Mouse (Mus musculus): ENCODE results near the gene Prmt1. TPM values are rescaled to one million over a fixed set of nuclear protein-coding genes. Genes with fewer than 3 reads are reported as not detected.
"Not testable (repeated sequence)": the region's sequence is repeated elsewhere in the genome, so short reads cannot be mapped to it uniquely, and the experiment has no call there.

Prmt1 gene
- polyA plus RNA-seq, 1 experiment from 2014 or later, result 98.6 TPM

DNA sequence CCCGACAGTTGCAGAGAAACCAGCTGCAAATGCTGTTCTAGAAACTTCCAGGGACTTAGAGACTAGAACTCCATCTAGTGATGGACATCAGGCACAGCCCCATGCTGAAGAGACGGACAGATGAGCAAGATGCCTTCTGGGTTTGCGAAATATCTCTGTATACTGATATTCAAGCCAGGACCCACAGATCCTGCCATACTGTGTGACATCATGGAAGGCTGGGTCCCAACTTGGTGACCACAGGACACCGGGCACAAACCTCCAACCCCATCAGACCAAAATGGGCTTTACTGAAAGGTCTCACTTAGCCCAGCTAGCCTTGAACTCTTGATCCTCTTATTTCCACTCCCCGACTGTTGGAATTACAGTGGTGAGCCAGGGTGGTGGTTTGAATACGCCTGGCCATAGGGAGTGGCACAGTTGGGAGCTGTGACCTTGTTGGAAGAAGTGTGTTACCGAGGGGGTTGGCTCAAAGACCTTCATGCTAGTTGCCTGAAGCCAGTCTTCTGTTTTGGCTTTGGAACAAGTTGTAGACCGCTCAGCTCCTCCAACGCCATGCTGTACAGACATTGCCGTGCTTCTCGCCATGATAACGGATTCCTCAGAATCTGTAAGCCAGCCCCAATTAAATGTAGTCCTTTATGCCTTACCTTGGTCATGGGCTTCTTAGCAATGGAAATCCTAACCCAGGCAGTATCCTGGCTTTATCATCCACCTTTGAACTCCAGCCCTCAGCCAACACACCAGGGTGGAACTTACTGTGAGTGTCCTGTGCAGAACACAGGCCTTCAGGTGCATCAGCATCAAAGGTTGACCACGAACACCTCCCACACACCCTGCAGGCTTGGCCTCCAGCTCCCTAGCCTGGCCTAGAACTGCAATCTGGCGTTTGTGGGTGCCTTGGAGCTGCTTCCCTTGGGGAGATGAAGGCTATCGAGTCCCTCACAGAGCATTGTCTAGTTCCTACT, 38.2 kb upstream of the Prmt1 start:
- Histone ChIP-seq H3K9me3 (replicated peaks; ENCODE audit: control insufficient read depth, low read length) (no peaks in the 10 kb centered on the region), H3K4me1 (ENCODE audit: control insufficient read depth, low read depth, low read length) (no peaks in the 10 kb centered on the region), H3K36me3 (ENCODE audit: control insufficient read depth, insufficient read depth) (peaks cover under 1% of the 10 kb centered on the region; the same call in 1 of the 2 replicates), H3K27ac (ENCODE audit: low read length) (no peak overlapping the region), H3K9ac (ENCODE audit: low read depth, low read length) (no peak overlapping the region), H3K27me3 (ENCODE audit: control insufficient read depth, insufficient read depth, low read depth, low read length) (no peaks in the 10 kb centered on the region), H3K4me2 (ENCODE audit: low read depth, low read length) (no peak overlapping the region), H3K4me3 (ENCODE audit: low read depth, low read length) (no peak overlapping the region)
- 69% methylated on average over 15 of the region's 15 CpGs for WGBS (ENCODE audit: insufficient replicate concordance)
- ATAC-seq (ENCODE audit: low read depth), result peak; percentile 28; the same call in 1 of the 2 replicates

DNA sequence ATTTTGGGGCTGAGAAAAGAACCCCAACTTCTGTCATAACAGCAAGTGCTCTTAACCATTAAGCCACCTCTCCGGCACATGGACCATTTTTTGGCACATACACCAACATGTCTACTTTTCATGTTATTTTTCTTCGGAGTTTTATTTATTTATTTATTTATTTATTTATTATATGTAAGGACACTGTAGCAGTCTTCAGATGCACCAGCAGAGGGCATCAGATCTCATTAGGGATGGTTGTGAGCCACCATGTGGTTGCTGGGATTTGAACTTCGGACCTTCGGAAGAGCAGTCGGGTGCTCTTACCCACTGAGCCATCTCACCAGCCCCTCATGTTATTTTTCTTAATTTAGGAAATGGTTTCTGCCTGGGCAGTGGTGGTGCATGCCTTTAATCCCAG, 37.3 kb upstream of the Prmt1 start:
- ATAC-seq (ENCODE audit: low read depth); H3K27me3 ChIP-seq (ENCODE audit: control insufficient read depth, insufficient read depth, low read depth, low read length); H3K4me2 ChIP-seq (ENCODE audit: low read depth, low read length); H3K27ac ChIP-seq (ENCODE audit: low read length); H3K4me3 ChIP-seq (ENCODE audit: low read depth, low read length); H3K9me3 ChIP-seq (replicated peaks; ENCODE audit: control insufficient read depth, low read length); H3K4me1 ChIP-seq (ENCODE audit: control insufficient read depth, low read depth, low read length); H3K36me3 ChIP-seq (ENCODE audit: control insufficient read depth, insufficient read depth); H3K9ac ChIP-seq (ENCODE audit: low read depth, low read length): not testable (repeated sequence)
- WGBS (ENCODE audit: insufficient replicate concordance), result 59% methylated on average over 5 of the region's 5 CpGs

DNA sequence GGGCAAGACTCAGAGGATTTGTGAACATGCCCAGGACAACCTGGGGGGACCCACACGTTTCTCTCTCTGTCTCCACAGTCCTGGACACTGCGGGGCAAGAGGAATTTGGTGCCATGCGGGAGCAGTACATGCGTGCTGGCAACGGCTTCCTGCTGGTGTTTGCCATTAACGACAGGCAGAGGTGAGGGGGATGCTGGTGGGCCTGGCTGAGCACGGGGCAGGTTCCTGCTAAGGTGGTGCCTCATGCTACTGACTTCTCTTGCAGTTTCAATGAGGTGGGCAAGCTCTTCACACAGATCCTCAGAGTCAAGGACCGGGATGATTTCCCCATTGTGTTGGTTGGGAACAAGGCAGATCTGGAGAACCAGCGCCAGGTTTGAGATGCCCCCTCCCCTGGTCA, 33.9 kb upstream of the Prmt1 start:
- ATAC-seq (ENCODE audit: low read depth), result no peak
- no peaks in the 10 kb centered on the region for H3K9me3 ChIP-seq (replicated peaks; ENCODE audit: control insufficient read depth, low read length)
- H3K4me3 ChIP-seq (ENCODE audit: low read depth, low read length), result no peak overlapping the region
- no peak overlapping the region for H3K4me2 ChIP-seq (ENCODE audit: low read depth, low read length)
- peaks cover 22% of the 10 kb centered on the region for H3K4me1 ChIP-seq (ENCODE audit: control insufficient read depth, low read depth, low read length)
- WGBS (ENCODE audit: insufficient replicate concordance), result 64% methylated on average over 9 of the region's 9 CpGs
- H3K36me3 ChIP-seq (ENCODE audit: control insufficient read depth, insufficient read depth), result no peaks in the 10 kb centered on the region
- H3K9ac ChIP-seq (ENCODE audit: low read depth, low read length), result no peak overlapping the region
- peaks cover 3% of the 10 kb centered on the region; the same call in 1 of the 2 replicates for H3K27me3 ChIP-seq (ENCODE audit: control insufficient read depth, insufficient read depth, low read depth, low read length)
- no peak overlapping the region for H3K27ac ChIP-seq (ENCODE audit: low read length)

DNA sequence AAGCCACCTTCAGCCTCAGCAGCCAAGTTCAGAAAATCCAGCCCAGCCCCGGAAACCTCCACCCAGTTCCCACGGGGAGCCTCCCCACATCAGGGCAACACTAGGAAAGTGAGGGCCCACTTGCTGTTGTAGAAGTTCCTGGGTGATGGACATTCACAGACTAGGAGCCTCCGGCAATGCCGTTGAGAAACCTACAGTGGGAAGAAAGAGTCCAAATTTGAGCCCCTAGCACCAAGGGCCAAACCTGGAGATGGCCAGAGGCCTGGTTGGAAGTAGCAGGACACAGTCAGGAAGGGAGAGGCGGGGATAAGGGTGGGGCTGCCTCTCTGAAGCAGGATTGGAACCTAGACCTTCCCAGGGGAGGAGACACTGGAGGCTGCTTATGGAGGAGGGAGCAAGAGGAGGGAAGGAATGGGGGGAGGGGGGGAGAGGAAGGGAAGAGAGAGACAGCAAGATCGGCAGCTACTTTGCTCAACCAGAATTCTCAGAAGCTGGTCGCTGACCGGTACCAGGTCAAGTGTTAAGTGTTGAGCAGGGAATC, 32.7 kb upstream of the Prmt1 start:
- H3K27me3 ChIP-seq (ENCODE audit: control insufficient read depth, insufficient read depth, low read depth, low read length), result peaks cover 3% of the 10 kb centered on the region; the same call in 1 of the 2 replicates
- ATAC-seq (ENCODE audit: low read depth), result no peak
- no peak overlapping the region for H3K27ac ChIP-seq (ENCODE audit: low read length)
- H3K9ac ChIP-seq (ENCODE audit: low read depth, low read length), result no peak overlapping the region
- 25% methylated on average over 8 of the region's 8 CpGs for WGBS (ENCODE audit: insufficient replicate concordance)
- no peaks in the 10 kb centered on the region for H3K9me3 ChIP-seq (replicated peaks; ENCODE audit: control insufficient read depth, low read length)
- no peak overlapping the region for H3K4me2 ChIP-seq (ENCODE audit: low read depth, low read length)
- peaks cover 33% of the 10 kb centered on the region for H3K4me1 ChIP-seq (ENCODE audit: control insufficient read depth, low read depth, low read length)
- no peak overlapping the region for H3K4me3 ChIP-seq (ENCODE audit: low read depth, low read length)
- H3K36me3 ChIP-seq (ENCODE audit: control insufficient read depth, insufficient read depth), result no peaks in the 10 kb centered on the region

DNA sequence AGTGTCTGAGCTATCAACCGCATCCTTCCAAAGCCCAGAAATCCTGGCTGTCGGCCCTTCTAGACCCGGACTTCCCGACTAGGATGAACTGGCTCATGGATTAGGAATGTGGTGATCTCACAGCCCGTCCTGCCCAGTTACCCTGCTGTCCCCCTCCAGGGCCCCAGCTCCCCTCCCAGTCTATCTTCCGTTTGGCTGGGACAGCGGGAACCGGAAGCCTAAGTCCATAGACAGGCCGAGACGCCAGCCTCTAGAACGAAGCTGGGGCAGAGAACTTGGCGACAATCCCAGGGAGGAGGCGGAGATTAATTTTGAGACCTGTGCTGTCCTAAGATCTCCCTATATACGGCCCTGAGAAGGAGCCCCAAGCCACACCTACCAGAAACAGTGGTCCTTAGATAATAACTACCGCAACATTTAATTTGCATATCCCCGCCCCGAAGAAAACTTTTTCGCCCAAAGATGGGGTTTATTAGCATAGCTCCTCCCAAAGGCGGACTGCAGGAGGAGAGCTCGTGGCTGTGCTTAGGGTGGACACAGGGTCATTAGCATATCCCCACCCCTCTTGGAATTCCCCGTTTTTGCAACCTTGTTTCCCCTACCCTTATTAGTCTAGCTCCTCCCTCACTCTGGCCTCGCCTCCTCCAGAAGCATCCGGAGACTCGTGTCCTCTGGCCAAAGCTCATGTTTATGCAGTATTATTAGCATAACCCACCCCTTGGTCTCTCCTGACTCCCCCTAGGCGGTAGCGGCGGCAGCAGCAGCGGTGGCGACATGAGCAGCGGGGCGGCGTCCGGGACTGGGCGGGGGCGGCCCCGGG, 31.1 kb upstream of the Prmt1 start, which contains the start of gene Rras:
Rras (plus strand) TSS at position 720 of the 820 bp plus-strand sequence.
- Histone ChIP-seq H3K27me3 (ENCODE audit: control insufficient read depth, insufficient read depth, low read depth, low read length) (peaks cover 3% of the 10 kb centered on the region; the same call in 1 of the 2 replicates), H3K36me3 (ENCODE audit: control insufficient read depth, insufficient read depth) (peaks cover 3% of the 10 kb centered on the region), H3K4me1 (ENCODE audit: control insufficient read depth, low read depth, low read length) (peaks cover 46% of the 10 kb centered on the region), H3K27ac (ENCODE audit: low read length) (peak within 1 kb of the TSS; percentile 99), H3K9me3 (replicated peaks; ENCODE audit: control insufficient read depth, low read length) (no peaks in the 10 kb centered on the region), H3K4me3 (ENCODE audit: low read depth, low read length) (peak within 1 kb of the TSS; percentile 98), H3K9ac (ENCODE audit: low read depth, low read length) (peak within 1 kb of the TSS; percentile 99), H3K4me2 (ENCODE audit: low read depth, low read length) (peak within 1 kb of the TSS; percentile 100)
- peak; percentile 83 for ATAC-seq (ENCODE audit: low read depth)
- under 1% methylated on average over 32 of the region's 36 CpGs for WGBS (ENCODE audit: insufficient replicate concordance)

DNA sequence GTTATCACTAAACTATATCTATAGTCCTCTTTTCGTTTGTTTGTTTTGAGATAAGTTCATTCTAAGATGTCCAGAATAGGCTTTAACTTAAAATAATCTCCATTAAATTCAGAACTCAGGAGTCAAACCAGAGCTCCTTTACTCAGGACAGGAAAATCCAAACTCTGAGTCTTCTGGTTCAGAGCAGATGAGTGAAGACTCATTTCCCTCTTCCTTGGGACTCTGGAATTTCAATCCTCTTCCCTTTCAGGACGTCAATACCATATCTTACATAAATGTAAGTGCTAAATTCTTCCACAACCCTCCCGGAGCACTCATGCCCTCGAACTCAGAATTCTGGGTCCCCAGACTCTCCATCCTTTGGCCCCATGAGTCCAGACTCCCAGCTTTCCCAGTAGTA, 30.4 kb upstream of the Prmt1 start:
- Histone ChIP-seq H3K9ac (ENCODE audit: low read depth, low read length) (peak overlapping the region; percentile 99), H3K36me3 (ENCODE audit: control insufficient read depth, insufficient read depth) (peaks cover 7% of the 10 kb centered on the region), H3K27me3 (ENCODE audit: control insufficient read depth, insufficient read depth, low read depth, low read length) (peaks cover 3% of the 10 kb centered on the region; the same call in 1 of the 2 replicates), H3K9me3 (replicated peaks; ENCODE audit: control insufficient read depth, low read length) (no peaks in the 10 kb centered on the region), H3K4me1 (ENCODE audit: control insufficient read depth, low read depth, low read length) (peaks cover 46% of the 10 kb centered on the region), H3K27ac (ENCODE audit: low read length) (peak overlapping the region; percentile 99), H3K4me3 (ENCODE audit: low read depth, low read length) (peak overlapping the region; percentile 98), H3K4me2 (ENCODE audit: low read depth, low read length) (peak overlapping the region; percentile 100)
- WGBS (ENCODE audit: insufficient replicate concordance), result 2% methylated on average over 4 of the region's 4 CpGs
- ATAC-seq (ENCODE audit: low read depth), result no peak

DNA sequence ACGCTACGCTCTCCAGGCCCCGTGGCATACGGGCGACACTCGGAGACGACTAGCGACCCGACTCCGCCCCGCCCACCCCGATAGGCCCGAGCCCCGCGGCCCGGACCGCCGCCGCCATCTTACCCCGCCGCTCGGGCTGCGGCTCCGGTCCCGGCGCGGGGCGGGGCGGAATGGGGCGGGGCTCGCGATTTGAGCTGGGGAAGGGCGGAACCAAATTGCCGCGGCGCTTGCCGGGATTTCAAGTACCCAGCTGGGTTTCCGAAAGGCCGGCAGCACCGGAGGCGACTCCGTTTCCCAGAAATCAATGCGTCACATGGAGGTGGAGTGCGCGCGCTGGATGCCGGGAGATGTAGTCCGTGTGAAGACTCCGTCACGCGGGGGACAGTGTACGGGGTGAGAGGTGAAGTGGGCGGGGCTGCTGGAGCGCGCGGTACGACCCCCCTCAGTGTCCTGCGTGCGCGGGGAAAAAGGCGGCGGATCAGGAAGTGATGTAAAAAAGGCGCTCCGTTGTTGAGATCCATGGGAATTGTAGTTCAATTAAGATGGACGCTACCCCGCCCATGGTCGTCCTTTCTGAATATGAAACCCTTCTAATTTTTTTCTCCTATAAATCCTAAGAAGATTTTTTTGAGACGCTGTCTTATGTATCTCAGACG, 29.7 kb upstream of the Prmt1 start, which contains the start of gene Scaf1:
Scaf1 (minus strand) TSS at position 407 of the 656 bp plus-strand sequence.
- peak within 1 kb of the TSS; percentile 98 for H3K4me3 ChIP-seq (ENCODE audit: low read depth, low read length)
- peak within 1 kb of the TSS; percentile 99 for H3K27ac ChIP-seq (ENCODE audit: low read length)
- ATAC-seq (ENCODE audit: low read depth), result peak; percentile 81
- under 1% methylated on average over 69 of the region's 69 CpGs for WGBS (ENCODE audit: insufficient replicate concordance)
- peaks cover 12% of the 10 kb centered on the region for H3K36me3 ChIP-seq (ENCODE audit: control insufficient read depth, insufficient read depth)
- peak within 1 kb of the TSS; percentile 99 for H3K9ac ChIP-seq (ENCODE audit: low read depth, low read length)
- H3K4me2 ChIP-seq (ENCODE audit: low read depth, low read length), result peak within 1 kb of the TSS; percentile 100
- peaks cover 46% of the 10 kb centered on the region for H3K4me1 ChIP-seq (ENCODE audit: control insufficient read depth, low read depth, low read length)
- no peaks in the 10 kb centered on the region for H3K9me3 ChIP-seq (replicated peaks; ENCODE audit: control insufficient read depth, low read length)
- H3K27me3 ChIP-seq (ENCODE audit: control insufficient read depth, insufficient read depth, low read depth, low read length), result peaks cover 3% of the 10 kb centered on the region; the same call in 1 of the 2 replicates

DNA sequence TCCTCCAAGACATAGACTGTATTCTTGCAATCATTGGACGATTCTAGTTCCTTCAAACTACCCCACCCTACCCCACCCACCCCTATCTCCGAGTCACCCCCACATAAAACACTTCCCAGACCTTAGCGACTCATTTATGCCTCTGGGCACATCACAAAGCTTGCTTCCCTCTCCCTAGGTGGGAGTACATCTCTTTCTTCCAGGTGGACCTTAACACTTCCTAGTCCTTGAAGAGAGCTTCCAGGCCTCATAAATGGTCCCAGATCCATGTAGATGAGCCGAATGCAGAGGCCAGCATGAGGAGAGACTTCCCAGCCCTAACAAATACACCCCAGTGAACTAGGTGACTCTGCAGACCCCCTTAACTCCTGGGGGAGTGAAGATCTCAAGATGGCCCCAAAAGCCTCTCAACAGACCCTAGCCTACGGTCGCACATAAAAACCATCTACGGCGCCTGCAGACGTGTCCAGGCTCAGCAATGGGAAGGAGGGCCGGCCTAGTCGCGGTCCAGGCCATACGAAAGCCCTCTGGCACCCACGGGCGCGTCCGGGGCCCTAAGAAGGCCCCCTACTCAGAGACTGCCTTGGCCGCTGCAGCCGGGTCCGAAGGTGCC, 29.1 kb upstream of the Prmt1 start:
- Histone ChIP-seq H3K9ac (ENCODE audit: low read depth, low read length) (peak overlapping the region; percentile 99), H3K4me2 (ENCODE audit: low read depth, low read length) (peak overlapping the region; percentile 89), H3K27ac (ENCODE audit: low read length) (peak overlapping the region; percentile 99), H3K36me3 (ENCODE audit: control insufficient read depth, insufficient read depth) (peaks cover 12% of the 10 kb centered on the region), H3K4me1 (ENCODE audit: control insufficient read depth, low read depth, low read length) (peaks cover 46% of the 10 kb centered on the region), H3K9me3 (replicated peaks; ENCODE audit: control insufficient read depth, low read length) (no peaks in the 10 kb centered on the region), H3K27me3 (ENCODE audit: control insufficient read depth, insufficient read depth, low read depth, low read length) (peaks cover 3% of the 10 kb centered on the region; the same call in 1 of the 2 replicates), H3K4me3 (ENCODE audit: low read depth, low read length) (peak overlapping the region; percentile 98)
- ATAC-seq (ENCODE audit: low read depth), result no peak
- under 1% methylated on average over 20 of the region's 20 CpGs for WGBS (ENCODE audit: insufficient replicate concordance)

All from liver, embryonic 16.5 days (tissue).